Mouse (Mus musculus) embryonic facial prominence, embryonic 12.5 days (tissue): Measurements from ENCODE around the gene Fstl3. TPM values are rescaled to one million over a fixed set of nuclear protein-coding genes. Genes with fewer than 3 reads are reported as not detected.

Experiments used
- ATAC-seq: fragments of 200-750 bp; cut with Nextera tagmentation; 2 replicates; pipeline ENCODE4 v1.8.0; 2017; ENCODE audit not compliant: insufficient number of reproducible peaks, insufficient read depth, low FRiP score, low TSS enrichment
- H3K27ac ChIP-seq: fragments of 300-500 bp; sonication (generic); 2 replicates; pipeline ENCODE4 v1.5.1; 2016; ENCODE audit warnings: mild to moderate bottlenecking
- H3K27me3 ChIP-seq: fragments of 300-500 bp; sonication (generic); 2 replicates; pipeline ENCODE4 v1.6.1; 2016; ENCODE audit warnings: mild to moderate bottlenecking, moderate library complexity
- H3K36me3 ChIP-seq: fragments of 300-500 bp; sonication (generic); 2 replicates; pipeline ENCODE4 v1.6.1; 2016; ENCODE audit warnings: mild to moderate bottlenecking
- H3K4me1 ChIP-seq: fragments of 300-500 bp; sonication (generic); 2 replicates; pipeline ENCODE4 v1.6.1; 2016
- H3K4me2 ChIP-seq: fragments of 300-500 bp; sonication (generic); replicated peaks from 2 replicates; pipeline ENCODE4 v1.6.1; 2016; ENCODE audit warnings: mild to moderate bottlenecking, moderate library complexity
- H3K4me3 ChIP-seq: fragments of 300-500 bp; sonication (generic); 2 replicates; pipeline ENCODE4 v1.5.1; 2016; ENCODE audit warnings: mild to moderate bottlenecking
- H3K9ac ChIP-seq: fragments of 300-500 bp; sonication (generic); 2 replicates; pipeline ENCODE4 v1.6.1; 2016; ENCODE audit warnings: mild to moderate bottlenecking, moderate library complexity
- H3K9me3 ChIP-seq: fragments of 300-500 bp; sonication (generic); 2 replicates; pipeline ENCODE4 v1.6.1; 2016; ENCODE audit warnings: mild to moderate bottlenecking, moderate library complexity
- WGBS: fragments of 180-500 bp; shearing (Covaris S2); methylation state at CpG from one replicate; pipeline ENCODE4 v1.1.7; 2016; 5-methylcytosine and 5-hydroxymethylcytosine counted together
- polyA plus RNA-seq: library from polyadenylated mRNA; unstranded; fragments of >200 nt; fragmentation: Nextera tagmentation; extraction: Ambion mirVana; gene quantifications from 2 replicates; pipeline ENCODE4 v1.2.1, GENCODE M21; 2016

The Fstl3 gene
- polyA plus RNA-seq, 1 experiment from 2014 or later: 3.5 TPM

- no peak overlapping the region for H3K4me3 ChIP-seq
- peaks cover 14% of the 10 kb centered on the region for H3K4me1 ChIP-seq
- no peaks in the 10 kb centered on the region for H3K27me3 ChIP-seq
- H3K9me3 ChIP-seq: no peaks in the 10 kb centered on the region
- H3K27ac ChIP-seq: no peak overlapping the region
- 0 out of 2 replicates have a peak, but pooled peaks cover 2% of the 10 kb centered on the region for H3K36me3 ChIP-seq
- 0 out of 2 replicates have a peak overlapping the region, but pooled peaks have one; percentile 81 for H3K4me2 ChIP-seq
- H3K9ac ChIP-seq: 0 out of 2 replicates have a peak overlapping the region, but pooled peaks have one; percentile 84
- 82% methylated on average over 5 of the region's 5 CpGs for WGBS
- ATAC-seq: no peak
Observed at GRCm38 (mm10) chr10:79792339-79793040, 15.4 kb downstream of the Fstl3 start.

- H3K4me2 ChIP-seq: peak within 1 kb of the TSS; percentile 81
- 6% methylated on average over 51 of the region's 51 CpGs for WGBS
- H3K27ac ChIP-seq: peak within 1 kb of the TSS; percentile 87
- peak; percentile 49; the same call in 1 of the 2 replicates for ATAC-seq
- H3K9ac ChIP-seq: peak within 1 kb of the TSS; percentile 84
- 0 out of 2 replicates have a peak, but pooled peaks cover 2% of the 10 kb centered on the region for H3K36me3 ChIP-seq
- H3K27me3 ChIP-seq: no peaks in the 10 kb centered on the region
- peaks cover 14% of the 10 kb centered on the region for H3K4me1 ChIP-seq
- H3K9me3 ChIP-seq: no peaks in the 10 kb centered on the region
- peak within 1 kb of the TSS; percentile 75 for H3K4me3 ChIP-seq
Observed at GRCm38 (mm10) chr10:79793051-79793737, 16.1 kb downstream of the Fstl3 start, which contains the start of gene Palm. Palm (plus strand) TSS chr10:79793572.

GRCm38 (mm10) chr10:79793738-79794490 is 16.8 kb downstream of the Fstl3 start:
- WGBS: under 1% methylated on average over 34 of the region's 38 CpGs
- Histone ChIP-seq H3K4me2 (peak overlapping the region; percentile 81), H3K36me3 (0 out of 2 replicates have a peak, but pooled peaks cover 2% of the 10 kb centered on the region), H3K4me3 (peak overlapping the region; percentile 75), H3K9me3 (no peaks in the 10 kb centered on the region), H3K4me1 (peaks cover 14% of the 10 kb centered on the region), H3K27me3 (no peaks in the 10 kb centered on the region), H3K9ac (peak overlapping the region; percentile 84), H3K27ac (peak overlapping the region; percentile 87)
- ATAC-seq: peak; percentile 32

- Histone ChIP-seq H3K27ac (peak overlapping the region; percentile 87), H3K4me2 (peak overlapping the region; percentile 81), H3K36me3 (0 out of 2 replicates have a peak, but pooled peaks cover 2% of the 10 kb centered on the region), H3K27me3 (no peaks in the 10 kb centered on the region), H3K4me3 (peak overlapping the region; percentile 75), H3K4me1 (peaks cover 14% of the 10 kb centered on the region), H3K9me3 (no peaks in the 10 kb centered on the region), H3K9ac (peak overlapping the region; percentile 84)
- WGBS: 7% methylated on average over 10 of the region's 10 CpGs
- ATAC-seq: peak; percentile 16; the same call in 1 of the 2 replicates
Observed at GRCm38 (mm10) chr10:79794491-79794931, 17.4 kb downstream of the Fstl3 start.

GRCm38 (mm10) chr10:79795905-79796304 is 18.8 kb downstream of the Fstl3 start:
- WGBS: 98% methylated on average over 3 of the region's 3 CpGs
- Histone ChIP-seq H3K4me2 (no peak overlapping the region), H3K4me3 (no peak overlapping the region), H3K27ac (no peak overlapping the region), H3K9me3 (no peaks in the 10 kb centered on the region), H3K36me3 (0 out of 2 replicates have a peak, but pooled peaks cover 5% of the 10 kb centered on the region), H3K9ac (no peak overlapping the region), H3K27me3 (no peaks in the 10 kb centered on the region), H3K4me1 (peaks cover 14% of the 10 kb centered on the region)
- ATAC-seq: no peak

- Histone ChIP-seq H3K4me3 (no peak overlapping the region), H3K9ac (no peak overlapping the region), H3K4me2 (no peak overlapping the region), H3K27me3 (no peaks in the 10 kb centered on the region), H3K27ac (no peak overlapping the region), H3K36me3 (0 out of 2 replicates have a peak, but pooled peaks cover 5% of the 10 kb centered on the region), H3K9me3 (no peaks in the 10 kb centered on the region), H3K4me1 (peaks cover 23% of the 10 kb centered on the region)
- no peak for ATAC-seq
- 41% methylated on average over 15 of the region's 15 CpGs for WGBS
Observed at GRCm38 (mm10) chr10:79797326-79797725, 20.3 kb downstream of the Fstl3 start.

- ATAC-seq: no peak
- Histone ChIP-seq H3K4me1 (peaks cover 34% of the 10 kb centered on the region), H3K9me3 (no peaks in the 10 kb centered on the region), H3K36me3 (0 out of 2 replicates have a peak, but pooled peaks cover 5% of the 10 kb centered on the region), H3K27ac (no peak overlapping the region), H3K27me3 (no peaks in the 10 kb centered on the region), H3K4me2 (no peak overlapping the region), H3K9ac (no peak overlapping the region), H3K4me3 (no peak overlapping the region)
- 93% methylated on average over 12 of the region's 12 CpGs for WGBS
Observed at GRCm38 (mm10) chr10:79798289-79798928, 21.3 kb downstream of the Fstl3 start.

GRCm38 (mm10) chr10:79800508-79800907 is 23.4 kb downstream of the Fstl3 start:
- Histone ChIP-seq H3K36me3 (0 out of 2 replicates have a peak, but pooled peaks cover 5% of the 10 kb centered on the region), H3K4me2 (no peak overlapping the region), H3K27ac (no peak overlapping the region), H3K9ac (no peak overlapping the region), H3K9me3 (no peaks in the 10 kb centered on the region), H3K27me3 (no peaks in the 10 kb centered on the region), H3K4me3 (no peak overlapping the region), H3K4me1 (peaks cover 38% of the 10 kb centered on the region)
- WGBS: 79% methylated on average over 11 of the region's 11 CpGs
- no peak for ATAC-seq

GRCm38 (mm10) chr10:79801837-79802236 is 24.8 kb downstream of the Fstl3 start:
- 28% methylated on average over 3 of the region's 3 CpGs for WGBS

GRCm38 (mm10) chr10:79802331-79802971 is 25.4 kb downstream of the Fstl3 start:
- no peak for ATAC-seq
- H3K27ac ChIP-seq: peak overlapping the region; percentile 76
- H3K9ac ChIP-seq: no peak overlapping the region; the same call in 1 of the 2 replicates
- 0 out of 2 replicates have a peak, but pooled peaks cover 3% of the 10 kb centered on the region for H3K36me3 ChIP-seq
- H3K9me3 ChIP-seq: no peaks in the 10 kb centered on the region
- peaks cover 36% of the 10 kb centered on the region for H3K4me1 ChIP-seq
- WGBS: 47% methylated on average over 11 of the region's 11 CpGs
- H3K27me3 ChIP-seq: no peaks in the 10 kb centered on the region
- no peak overlapping the region for H3K4me2 ChIP-seq
- H3K4me3 ChIP-seq: no peak overlapping the region

More at GRCm38 (mm10) chr10:79801837-79802236, 24.8 kb downstream of the Fstl3 start:
- Histone ChIP-seq H3K27ac (peak overlapping the region; percentile 76), H3K9ac (0 out of 2 replicates have a peak overlapping the region, but pooled peaks have one; percentile 35), H3K9me3 (no peaks in the 10 kb centered on the region), H3K27me3 (no peaks in the 10 kb centered on the region), H3K36me3 (0 out of 2 replicates have a peak, but pooled peaks cover 3% of the 10 kb centered on the region), H3K4me2 (no peak overlapping the region), H3K4me3 (no peak overlapping the region), H3K4me1 (peaks cover 40% of the 10 kb centered on the region)
- no peak for ATAC-seq
